Mouse (Mus musculus): ENCODE measurements around the gene Zfp580. TPM values are rescaled to one million over a fixed set of nuclear protein-coding genes. Genes with fewer than 3 reads are reported as not detected.

Gene Zfp580
- polyA plus RNA-seq, 1 experiment from 2014 or later, result 28.6 TPM

- Histone ChIP-seq H3K27ac (peak overlapping the region; percentile 96), H3K36me3 (peaks cover 38% of the 10 kb centered on the region), H3K27me3 (replicated peaks) (no peaks in the 10 kb centered on the region), H3K4me1 (no peaks in the 10 kb centered on the region), H3K9ac (no peak overlapping the region), H3K4me3 (replicated peaks) (peak overlapping the region; percentile 65), H3K4me2 (peak overlapping the region; percentile 54), H3K9me3 (no peaks in the 10 kb centered on the region)
- WGBS, result 88% methylated on average over 8 of the region's 8 CpGs
- ATAC-seq (ENCODE audit: insufficient read depth, low FRiP score, low read depth), result no peak
Measured at GRCm38 (mm10) chr7:5037467-5037866, 13.9 kb upstream of the Zfp580 start.

DNA sequence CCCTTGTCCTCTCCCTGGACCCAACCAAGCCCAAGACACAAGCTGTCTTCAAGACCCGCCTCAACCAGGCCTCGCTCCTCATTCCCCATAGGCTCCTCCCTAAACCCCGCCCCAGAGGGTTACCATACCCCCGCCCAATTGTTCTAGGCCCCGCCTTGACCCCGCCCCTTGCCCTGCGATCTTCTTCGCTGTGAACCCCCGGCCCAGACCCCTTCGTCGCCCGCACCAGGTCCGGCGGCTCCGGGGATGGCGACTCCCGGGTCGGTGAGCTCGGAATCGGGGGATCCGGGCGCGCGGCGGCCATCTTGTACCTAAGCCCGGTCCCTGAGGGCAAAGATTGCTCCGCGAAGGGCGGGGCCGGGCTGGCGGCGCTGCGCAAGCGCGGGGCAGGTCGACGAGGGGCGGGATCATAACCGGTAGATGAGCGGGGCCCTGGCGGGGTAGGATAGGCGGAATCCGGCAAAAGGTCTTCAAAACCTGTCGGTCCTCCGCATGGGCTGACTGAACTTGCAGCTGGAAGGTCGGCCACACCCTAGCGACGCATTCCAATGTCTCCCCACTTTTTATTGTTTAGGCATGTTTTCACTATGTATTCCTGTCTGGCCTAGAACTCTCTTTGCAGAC is 13.1 kb upstream of the Zfp580 start, which contains the start of gene Zfp784:
Gene Zfp784 (minus strand): TSS at position 338 of the 624 bp plus-strand sequence.
- under 1% methylated on average over 48 of the region's 48 CpGs for WGBS

GRCm38 (mm10) chr7:5038940-5039339 is 12.4 kb upstream of the Zfp580 start:
- WGBS, result 15% methylated on average over 5 of the region's 5 CpGs
- peak overlapping the region; percentile 54 for H3K4me2 ChIP-seq
- H3K27ac ChIP-seq, result peak overlapping the region; percentile 96
- peak overlapping the region; percentile 58; the same call in 1 of the 2 replicates for H3K9ac ChIP-seq
- H3K4me1 ChIP-seq, result no peaks in the 10 kb centered on the region
- H3K9me3 ChIP-seq, result no peaks in the 10 kb centered on the region
- H3K27me3 ChIP-seq (replicated peaks), result no peaks in the 10 kb centered on the region
- peaks cover 23% of the 10 kb centered on the region for H3K36me3 ChIP-seq
- ATAC-seq (ENCODE audit: insufficient read depth, low FRiP score, low read depth), result no peak
- peak overlapping the region; percentile 65 for H3K4me3 ChIP-seq (replicated peaks)

More for the DNA sequence above, 13.1 kb upstream of the Zfp580 start, which contains the start of gene Zfp784:
- ATAC-seq (ENCODE audit: insufficient read depth, low FRiP score, low read depth), result peak; percentile 98
- H3K4me2 ChIP-seq, result peak within 1 kb of the TSS; percentile 54
- H3K9me3 ChIP-seq, result no peaks in the 10 kb centered on the region
- no peaks in the 10 kb centered on the region for H3K4me1 ChIP-seq
- no peaks in the 10 kb centered on the region for H3K27me3 ChIP-seq (replicated peaks)
- peak within 1 kb of the TSS; percentile 65 for H3K4me3 ChIP-seq (replicated peaks)
- peak within 1 kb of the TSS; percentile 96 for H3K27ac ChIP-seq
- H3K9ac ChIP-seq, result peak within 1 kb of the TSS; percentile 58
- peaks cover 30% of the 10 kb centered on the region for H3K36me3 ChIP-seq

DNA sequence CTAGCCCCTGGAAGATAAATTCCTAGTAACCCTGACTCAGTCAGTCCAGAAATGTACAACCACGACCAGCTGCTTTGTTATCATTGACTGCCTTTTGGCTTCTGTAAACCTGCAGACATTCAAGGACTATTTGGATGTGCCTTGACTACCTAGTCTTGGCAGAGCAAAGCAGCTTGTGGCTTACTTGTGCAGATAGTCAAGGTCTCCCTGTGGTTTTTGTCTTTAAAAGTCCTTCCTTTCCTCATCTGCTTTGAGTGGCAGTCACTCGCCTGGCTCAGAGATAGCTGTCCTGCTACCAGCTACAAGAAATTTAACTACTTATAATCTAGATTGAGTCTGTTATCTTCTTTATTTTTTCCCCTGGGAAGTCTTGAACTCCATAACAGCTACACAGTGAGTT is 6.4 kb upstream of the Zfp580 start:
- ATAC-seq (ENCODE audit: insufficient read depth, low FRiP score, low read depth), result no peak
- H3K4me1 ChIP-seq, result no peaks in the 10 kb centered on the region
- no peaks in the 10 kb centered on the region for H3K36me3 ChIP-seq
- H3K9me3 ChIP-seq, result no peaks in the 10 kb centered on the region
- 67% methylated on average over 2 of the region's 2 CpGs for WGBS
- H3K27ac ChIP-seq, result no peak overlapping the region
- no peak overlapping the region for H3K9ac ChIP-seq
- H3K4me2 ChIP-seq, result no peak overlapping the region
- H3K27me3 ChIP-seq (replicated peaks), result no peaks in the 10 kb centered on the region
- no peak overlapping the region for H3K4me3 ChIP-seq (replicated peaks)

GRCm38 (mm10) chr7:5046112-5046511 is 5.2 kb upstream of the Zfp580 start:
- H3K27me3 ChIP-seq (replicated peaks), result no peaks in the 10 kb centered on the region
- H3K9ac ChIP-seq, result no peak overlapping the region
- H3K4me2 ChIP-seq, result no peak overlapping the region
- 74% methylated on average over 2 of the region's 2 CpGs for WGBS
- no peak overlapping the region for H3K4me3 ChIP-seq (replicated peaks)
- H3K9me3 ChIP-seq, result no peaks in the 10 kb centered on the region
- H3K36me3 ChIP-seq, result no peaks in the 10 kb centered on the region
- ATAC-seq (ENCODE audit: insufficient read depth, low FRiP score, low read depth), result no peak
- H3K27ac ChIP-seq, result no peak overlapping the region
- H3K4me1 ChIP-seq, result 0 out of 2 replicates have a peak, but pooled peaks cover 6% of the 10 kb centered on the region

DNA sequence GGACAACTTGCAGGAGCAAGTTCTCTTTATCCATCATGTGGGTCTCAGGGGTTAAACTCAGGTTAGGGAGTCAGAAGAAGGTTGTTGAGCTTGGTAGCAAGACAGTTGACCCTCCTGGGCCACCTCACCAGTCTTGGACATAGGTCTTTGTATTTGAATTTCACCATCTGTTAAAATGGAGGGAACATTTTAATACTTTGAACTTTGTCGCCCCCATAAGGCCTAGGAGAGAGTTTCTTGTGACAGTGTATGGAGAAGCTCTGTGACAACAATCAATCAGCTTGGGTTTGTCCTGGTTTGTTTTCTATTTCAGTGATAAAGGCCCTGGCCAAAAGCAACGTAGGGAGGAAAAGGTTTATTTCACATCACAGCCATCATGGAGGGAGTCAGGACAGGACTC is 4.0 kb upstream of the Zfp580 start:
- Histone ChIP-seq H3K27me3 (replicated peaks) (peaks cover 6% of the 10 kb centered on the region), H3K4me3 (replicated peaks) (no peak overlapping the region), H3K9ac (no peak overlapping the region), H3K9me3 (no peaks in the 10 kb centered on the region), H3K4me1 (0 out of 2 replicates have a peak, but pooled peaks cover 6% of the 10 kb centered on the region), H3K4me2 (no peak overlapping the region), H3K36me3 (no peaks in the 10 kb centered on the region), H3K27ac (no peak overlapping the region)
- 21% methylated on average over 2 of the region's 2 CpGs for WGBS
- ATAC-seq (ENCODE audit: insufficient read depth, low FRiP score, low read depth), result no peak

GRCm38 (mm10) chr7:5052438-5052837 is 1.1 kb downstream of the Zfp580 start:
- Histone ChIP-seq H3K27ac (no peak overlapping the region), H3K4me3 (replicated peaks) (peak overlapping the region; percentile 81), H3K4me2 (peak overlapping the region; percentile 80), H3K27me3 (replicated peaks) (peaks cover 56% of the 10 kb centered on the region), H3K4me1 (peaks cover 31% of the 10 kb centered on the region), H3K9me3 (no peaks in the 10 kb centered on the region), H3K9ac (peak overlapping the region; percentile 29; the same call in 1 of the 2 replicates), H3K36me3 (no peaks in the 10 kb centered on the region)
- ATAC-seq (ENCODE audit: insufficient read depth, low FRiP score, low read depth), result no peak
- WGBS, result 2% methylated on average over 12 of the region's 12 CpGs

- Histone ChIP-seq H3K27me3 (replicated peaks) (peaks cover 61% of the 10 kb centered on the region), H3K4me1 (peaks cover 31% of the 10 kb centered on the region), H3K9ac (peak overlapping the region; percentile 29), H3K27ac (no peak overlapping the region), H3K36me3 (no peaks in the 10 kb centered on the region), H3K4me3 (replicated peaks) (peak overlapping the region; percentile 81), H3K9me3 (no peaks in the 10 kb centered on the region), H3K4me2 (peak overlapping the region; percentile 80)
- ATAC-seq (ENCODE audit: insufficient read depth, low FRiP score, low read depth), result no peak
- WGBS, result 6% methylated on average over 45 of the region's 45 CpGs
Measured at GRCm38 (mm10) chr7:5052931-5053343, 1.6 kb downstream of the Zfp580 start.

- 10% methylated on average over 32 of the region's 32 CpGs for WGBS
- Histone ChIP-seq H3K9ac (no peak overlapping the region), H3K4me1 (peaks cover 31% of the 10 kb centered on the region)
Measured at GRCm38 (mm10) chr7:5053456-5054179, 2.3 kb downstream of the Zfp580 start.

DNA sequence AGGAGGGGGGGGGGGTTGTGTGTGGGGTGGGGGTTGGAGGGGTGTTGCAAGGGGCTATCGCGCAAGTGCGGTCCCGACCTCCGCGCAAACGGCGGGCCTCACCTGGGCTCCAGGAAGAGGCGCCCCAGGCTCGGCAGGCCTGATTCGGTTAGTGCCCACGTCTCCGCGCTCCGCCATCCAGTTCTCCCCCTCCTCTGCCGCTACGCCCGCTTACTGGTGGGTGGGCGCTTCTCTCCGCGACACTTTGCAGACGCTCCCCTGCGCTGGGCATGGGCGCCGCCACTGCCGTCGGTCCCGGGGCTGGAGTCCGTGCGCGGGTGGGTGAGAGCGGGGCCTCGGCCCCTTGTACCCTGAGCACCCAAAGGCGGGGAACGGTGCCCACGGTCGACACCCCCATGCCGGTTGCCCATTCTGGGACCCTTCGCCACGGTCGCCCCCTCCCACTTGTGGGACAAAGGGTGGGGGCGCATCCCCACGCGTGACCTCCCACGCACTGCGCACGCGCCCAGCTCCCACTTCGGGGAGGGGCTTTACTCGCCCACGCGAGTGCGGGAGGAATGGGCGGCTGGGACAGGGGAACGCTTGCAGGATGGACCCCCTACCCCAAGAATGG is 5.4 kb downstream of the Zfp580 start:
- H3K36me3 ChIP-seq, result no peaks in the 10 kb centered on the region
- H3K4me1 ChIP-seq, result peaks cover 37% of the 10 kb centered on the region
- peak overlapping the region; percentile 50 for H3K9ac ChIP-seq
- peak overlapping the region; percentile 75 for H3K4me2 ChIP-seq
- H3K4me3 ChIP-seq (replicated peaks), result peak overlapping the region; percentile 52
- no peaks in the 10 kb centered on the region for H3K9me3 ChIP-seq
- 2% methylated on average over 55 of the region's 55 CpGs for WGBS
- no peak for ATAC-seq (ENCODE audit: insufficient read depth, low FRiP score, low read depth)
- H3K27me3 ChIP-seq (replicated peaks), result peaks cover 66% of the 10 kb centered on the region
- peak overlapping the region; percentile 11; the same call in 1 of the 2 replicates for H3K27ac ChIP-seq

More at GRCm38 (mm10) chr7:5053456-5054179, 2.3 kb downstream of the Zfp580 start:
- Histone ChIP-seq H3K27ac (no peak overlapping the region), H3K9me3 (no peaks in the 10 kb centered on the region), H3K4me3 (replicated peaks) (peak overlapping the region; percentile 81), H3K27me3 (replicated peaks) (peaks cover 67% of the 10 kb centered on the region), H3K36me3 (no peaks in the 10 kb centered on the region), H3K4me2 (peak overlapping the region; percentile 80)
- ATAC-seq (ENCODE audit: insufficient read depth, low FRiP score, low read depth), result no peak

DNA sequence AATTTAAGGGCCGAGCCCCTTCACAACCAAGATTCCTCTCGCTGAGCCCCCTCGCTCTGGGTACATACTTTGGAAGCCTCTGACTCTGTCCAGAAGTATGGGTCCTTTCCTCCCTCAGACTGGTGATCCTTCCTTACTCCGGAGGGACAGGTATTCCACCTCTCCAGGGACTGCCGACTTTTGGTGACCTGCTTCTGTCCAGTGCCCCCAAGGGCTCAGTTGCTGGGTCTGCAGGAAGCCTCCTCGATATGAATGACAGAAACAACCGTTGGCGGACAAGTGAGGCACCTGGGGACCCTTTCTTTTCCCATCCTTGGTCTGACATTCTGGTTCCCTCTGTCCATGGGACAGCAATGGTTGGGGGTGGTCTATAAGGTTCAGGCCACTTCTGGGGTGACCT is 6.0 kb downstream of the Zfp580 start:
- 34% methylated on average over 8 of the region's 8 CpGs for WGBS
- Histone ChIP-seq H3K9me3 (no peaks in the 10 kb centered on the region), H3K9ac (peak overlapping the region; percentile 50), H3K27me3 (replicated peaks) (peaks cover 60% of the 10 kb centered on the region), H3K4me1 (peaks cover 37% of the 10 kb centered on the region), H3K4me3 (replicated peaks) (peak overlapping the region; percentile 52), H3K4me2 (peak overlapping the region; percentile 75), H3K36me3 (no peaks in the 10 kb centered on the region), H3K27ac (peak overlapping the region; percentile 11; the same call in 1 of the 2 replicates)
- no peak for ATAC-seq (ENCODE audit: insufficient read depth, low FRiP score, low read depth)

- Histone ChIP-seq H3K4me2 (peak overlapping the region; percentile 75), H3K9me3 (no peaks in the 10 kb centered on the region), H3K27ac (no peak overlapping the region), H3K4me3 (replicated peaks) (no peak overlapping the region), H3K4me1 (peaks cover 33% of the 10 kb centered on the region), H3K9ac (no peak overlapping the region), H3K27me3 (replicated peaks) (peaks cover 55% of the 10 kb centered on the region), H3K36me3 (no peaks in the 10 kb centered on the region)
- 43% methylated on average over 11 of the region's 11 CpGs for WGBS
- no peak for ATAC-seq (ENCODE audit: insufficient read depth, low FRiP score, low read depth)
Measured at GRCm38 (mm10) chr7:5057804-5058203, 6.5 kb downstream of the Zfp580 start.

Measured in stomach, embryonic 15.5 days (tissue).